Mouse (Mus musculus) adrenal gland, adult 8-10 months (tissue): ENCODE measurements around the gene Grm8. TPM values are rescaled to one million over a fixed set of nuclear protein-coding genes. Genes with fewer than 3 reads are reported as not detected.

Experiments used
- DNase-seq: peaks from one replicate; pipeline ENCODE4 v3.0.0; 2022
- total RNA-seq, 4 experiments: library from RNA; stranded (reverse); gene quantifications; 2 replicates each; pipeline ENCODE4 v1.2.4; 2022

Grm8 gene
- total RNA-seq, 4 experiments from 2014 or later = 0.48 to 1.0 (median 0.70) TPM

GRCm38 (mm10) chr6:27580485-27580884 is 554.5 kb downstream of the Grm8 start:
- DNase-seq = no peak

- no peak for DNase-seq
Measured at GRCm38 (mm10) chr6:27545516-27545915, 589.5 kb downstream of the Grm8 start.

- no peak for DNase-seq
Measured at GRCm38 (mm10) chr6:27517620-27518019, 617.4 kb downstream of the Grm8 start.

GRCm38 (mm10) chr6:27460998-27461397 is 674.0 kb downstream of the Grm8 start:
- DNase-seq = no peak

GRCm38 (mm10) chr6:27408473-27408872 is 726.5 kb downstream of the Grm8 start:
- DNase-seq = no peak

GRCm38 (mm10) chr6:27372416-27372815 is 762.6 kb downstream of the Grm8 start:
- no peak for DNase-seq

- DNase-seq = no peak
Measured at GRCm38 (mm10) chr6:27371095-27371494, 763.9 kb downstream of the Grm8 start.

GRCm38 (mm10) chr6:27363775-27364174 is 771.2 kb downstream of the Grm8 start:
- no peak for DNase-seq

- DNase-seq = no peak
Measured at GRCm38 (mm10) chr6:27360440-27360839, 774.5 kb downstream of the Grm8 start.

GRCm38 (mm10) chr6:27351147-27351546 is 783.8 kb downstream of the Grm8 start:
- no peak for DNase-seq

- DNase-seq = no peak
Measured at GRCm38 (mm10) chr6:27348272-27348671, 786.7 kb downstream of the Grm8 start.

GRCm38 (mm10) chr6:27346311-27346710 is 788.7 kb downstream of the Grm8 start:
- no peak for DNase-seq

- no peak for DNase-seq
Measured at GRCm38 (mm10) chr6:27340131-27340530, 794.8 kb downstream of the Grm8 start.

GRCm38 (mm10) chr6:27318575-27318974 is 816.4 kb downstream of the Grm8 start:
- DNase-seq = no peak

- DNase-seq = no peak
Measured at GRCm38 (mm10) chr6:27317422-27317821, 817.6 kb downstream of the Grm8 start.

GRCm38 (mm10) chr6:27316018-27316417 is 819.0 kb downstream of the Grm8 start:
- no peak for DNase-seq

GRCm38 (mm10) chr6:27314273-27315009 is 820.5 kb downstream of the Grm8 start:
- no peak for DNase-seq

- no peak for DNase-seq
Measured at GRCm38 (mm10) chr6:27310401-27310800, 824.6 kb downstream of the Grm8 start.

- no peak for DNase-seq
Measured at GRCm38 (mm10) chr6:27305351-27305750, 829.6 kb downstream of the Grm8 start.

GRCm38 (mm10) chr6:27264972-27265371 is 870.0 kb downstream of the Grm8 start:
- DNase-seq = no peak

- DNase-seq = no peak
Measured at GRCm38 (mm10) chr6:27262611-27263010, 872.4 kb downstream of the Grm8 start.

- DNase-seq = peak; percentile 11
Measured at GRCm38 (mm10) chr6:27240416-27240815, 894.6 kb downstream of the Grm8 start.

- peak; percentile 1 for DNase-seq
Measured at GRCm38 (mm10) chr6:27239968-27240367, 895.0 kb downstream of the Grm8 start.
